Mouse (Mus musculus): Measurements from ENCODE around the gene Mdfic. TPM values are rescaled to one million over a fixed set of nuclear protein-coding genes. Genes with fewer than 3 reads are reported as not detected.
"Not testable (repeated sequence)": the region's sequence is repeated elsewhere in the genome, so short reads cannot be mapped to it uniquely, and the experiment has no call there.

Mdfic gene
- 10 to 100 TPM; 46.4 to 75.2 TPM for total RNA-seq (2021)
- polyA plus RNA-seq (2012; rRNA removed) = 18.1 and 21.0 TPM in 2 replicates
- long read RNA-seq, transcript Mdfic-207 (5 exons, 3,431 nt) = major isoform, 14 of 24 reads
- long read RNA-seq, partial matches to known transcripts = 2 of 24 reads
- long read RNA-seq, other reads (novel, unspliced or antisense) = 4 of 24 reads

DNA sequence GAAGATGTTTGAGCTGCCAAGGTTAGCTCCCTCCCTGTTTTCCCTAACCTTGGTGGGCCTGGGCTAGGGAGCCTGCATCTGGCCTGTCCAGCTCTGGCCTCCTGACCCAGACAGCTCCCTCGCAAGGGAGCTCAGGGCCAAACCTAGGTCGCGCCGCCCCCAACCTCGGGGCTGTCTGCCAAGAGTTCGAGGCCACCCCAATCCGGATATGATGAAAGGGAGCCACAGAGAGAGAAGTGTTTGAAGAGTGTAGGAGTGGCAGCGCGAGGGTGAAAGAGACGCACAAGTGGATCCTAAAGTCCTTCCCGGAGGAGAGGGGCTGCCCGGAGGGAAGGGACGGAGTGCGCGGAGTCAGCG lies at the start of gene Mdfic:
TSS of gene Mdfic (plus strand) at position 201 of the 357 bp plus-strand sequence.
- peak; percentile 93 for DNase-seq

DNA sequence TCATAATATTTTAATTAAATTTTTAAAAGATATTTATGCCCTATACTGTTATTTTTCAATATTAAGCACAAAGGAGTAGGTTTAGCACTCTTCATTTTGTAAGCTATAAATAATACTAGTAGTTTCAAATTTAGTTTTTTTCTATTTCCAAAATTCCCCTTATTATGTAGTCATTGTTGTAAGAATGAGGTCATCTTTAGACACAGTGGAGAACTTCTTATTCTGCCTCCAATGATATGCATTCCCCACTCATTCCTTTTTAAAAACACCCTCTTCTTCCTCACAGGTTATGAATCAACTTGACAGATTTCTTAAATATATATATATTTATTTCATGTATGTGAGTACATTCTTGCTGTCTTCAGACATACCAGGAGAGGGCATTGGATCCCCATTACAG lies 49.1 kb upstream of the Mdfic start:
- no peak for DNase-seq

DNA sequence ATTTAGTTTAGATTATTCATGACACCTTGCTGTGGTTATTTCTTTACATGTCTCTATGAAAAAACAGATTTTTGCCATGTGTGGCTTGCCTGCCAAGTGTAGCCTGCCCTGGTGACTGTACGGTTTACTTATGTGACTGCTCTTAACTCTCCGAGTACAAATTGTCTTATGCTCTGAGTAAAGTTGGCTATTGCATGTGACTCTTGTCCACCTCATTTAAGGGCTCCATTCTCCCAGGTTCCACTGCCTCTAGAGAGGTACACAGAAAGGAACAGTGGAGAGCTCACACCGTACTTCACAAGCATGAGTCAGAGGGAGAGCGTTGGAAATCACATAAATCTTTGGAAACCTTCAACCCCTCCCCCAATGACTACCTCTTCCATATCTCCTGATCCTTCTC lies 10.4 kb upstream of the Mdfic start:
- no peak for DNase-seq

DNA sequence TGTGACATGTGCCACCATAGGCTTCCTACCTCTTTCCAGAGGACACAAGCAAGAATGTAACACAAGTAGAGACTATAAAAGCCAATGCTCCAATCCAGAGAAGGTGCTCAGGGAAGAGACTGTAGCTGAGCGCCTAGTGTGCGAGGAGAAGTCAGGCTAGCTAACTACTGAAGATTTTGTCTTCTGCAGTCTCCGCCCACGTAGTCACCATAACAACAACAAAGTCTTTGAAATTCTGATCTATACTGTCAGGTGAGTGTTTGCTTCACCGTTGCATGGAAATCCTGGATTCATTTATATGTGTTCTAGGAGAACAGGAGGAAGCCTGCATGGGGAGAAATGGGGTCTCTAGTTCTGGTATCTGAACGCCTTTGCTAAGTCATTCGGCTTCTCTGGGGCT lies 9.8 kb upstream of the Mdfic start:
- DNase-seq = no peak

DNA sequence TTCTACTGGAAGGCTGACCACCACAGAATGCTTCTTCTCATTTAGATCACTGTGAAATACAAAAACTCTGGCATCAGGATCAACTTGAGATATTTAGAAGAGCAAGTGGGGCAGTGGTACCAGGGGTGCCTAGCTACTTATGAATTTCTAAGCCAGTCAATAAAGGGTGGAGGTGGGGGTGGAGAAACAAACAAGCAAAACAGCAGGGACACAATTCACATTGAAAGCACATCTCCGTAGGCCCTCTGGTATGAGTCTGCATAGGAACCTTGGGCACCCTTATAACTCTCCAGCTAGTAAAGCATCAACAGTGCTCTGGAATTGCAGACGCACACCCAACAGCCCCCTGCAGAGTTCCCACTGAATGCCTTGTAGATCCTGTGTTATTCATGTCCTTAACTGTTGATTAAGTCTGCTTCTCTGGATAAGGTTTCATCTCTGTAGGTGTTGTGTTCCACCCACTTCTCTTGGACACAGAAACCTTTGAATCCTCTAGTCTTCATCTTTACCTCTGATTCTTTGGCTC lies 7.5 kb upstream of the Mdfic start:
- DNase-seq = no peak

DNA sequence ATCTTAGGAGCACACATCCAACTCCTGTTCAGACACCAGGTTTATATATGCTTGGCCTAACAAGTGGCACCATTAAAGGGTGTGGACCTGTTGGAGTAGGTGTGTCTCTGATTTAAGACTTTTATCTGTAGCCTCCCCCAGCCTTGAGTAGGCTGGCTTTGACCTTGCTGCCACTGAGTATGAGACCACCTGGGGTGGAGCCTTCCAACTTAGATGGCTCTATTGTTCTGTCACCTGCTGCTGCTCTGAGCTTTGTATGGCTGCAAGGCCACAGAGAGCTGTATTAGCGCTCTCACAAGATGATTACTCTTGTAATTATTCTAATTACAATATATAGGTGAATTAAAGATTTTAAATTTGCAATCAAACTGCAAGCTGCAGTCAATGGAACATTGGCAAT lies 6.4 kb upstream of the Mdfic start:
- DNase-seq = not testable (repeated sequence)

DNA sequence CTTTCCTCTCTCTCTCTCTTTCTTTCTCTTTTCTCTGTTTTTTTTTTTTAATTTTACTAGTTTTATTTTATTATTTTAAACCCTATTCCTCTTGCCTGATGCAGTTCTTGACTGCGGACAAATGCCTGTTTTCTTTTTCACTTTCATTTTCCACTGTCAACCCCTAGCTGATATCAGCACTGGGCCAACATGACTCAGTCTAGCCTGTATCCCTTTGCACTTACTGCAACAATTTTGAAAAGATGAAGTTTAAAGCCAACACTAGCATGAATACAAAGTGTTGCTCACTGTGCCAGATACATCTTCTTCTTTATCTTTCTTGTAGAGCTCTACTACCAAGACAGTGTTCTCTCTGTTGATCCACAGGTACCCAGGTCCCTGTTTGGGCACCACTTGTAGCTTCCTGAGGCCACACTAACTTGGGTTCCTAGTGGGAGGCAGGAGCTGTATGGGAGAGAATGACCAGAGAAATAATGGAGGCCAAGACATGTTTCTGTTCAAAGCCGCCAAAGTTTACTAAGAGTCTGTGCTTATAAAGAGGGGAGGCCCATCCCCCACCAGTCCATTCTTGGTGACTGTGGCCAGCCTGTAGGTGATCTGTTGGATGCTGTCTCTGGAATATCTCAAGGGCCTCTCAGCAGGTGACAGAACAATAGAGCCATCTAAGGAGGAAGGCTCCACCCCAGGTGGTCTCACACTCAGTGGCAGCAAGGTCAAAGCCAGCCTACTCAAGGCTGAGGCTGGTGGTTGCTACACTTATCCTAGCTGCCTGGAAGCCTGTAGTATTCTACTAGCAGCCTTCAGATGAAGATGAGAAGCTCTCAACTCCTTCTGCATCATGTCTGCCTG lies 5.2 kb upstream of the Mdfic start:
- DNase-seq = no peak

DNA sequence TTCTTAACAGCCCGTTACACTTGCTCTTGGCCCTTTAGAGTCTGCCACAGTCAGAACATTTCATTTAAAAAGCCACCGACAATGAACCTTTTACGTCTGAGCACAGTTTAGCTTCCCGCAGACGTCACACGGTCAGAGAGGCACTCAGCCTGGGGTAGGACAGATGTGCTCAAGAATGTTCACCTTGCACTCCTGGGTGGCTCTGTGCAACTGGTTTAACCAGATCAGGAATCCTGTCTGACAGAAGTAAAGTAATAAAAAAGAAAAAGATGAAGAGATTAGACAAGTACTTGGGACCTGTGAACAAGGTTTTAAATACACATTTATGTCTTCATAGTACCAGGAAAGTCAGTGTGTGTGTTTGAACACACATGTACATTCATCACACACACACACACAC lies 542 bp upstream of the Mdfic start:
- DNase-seq = no peak

DNA sequence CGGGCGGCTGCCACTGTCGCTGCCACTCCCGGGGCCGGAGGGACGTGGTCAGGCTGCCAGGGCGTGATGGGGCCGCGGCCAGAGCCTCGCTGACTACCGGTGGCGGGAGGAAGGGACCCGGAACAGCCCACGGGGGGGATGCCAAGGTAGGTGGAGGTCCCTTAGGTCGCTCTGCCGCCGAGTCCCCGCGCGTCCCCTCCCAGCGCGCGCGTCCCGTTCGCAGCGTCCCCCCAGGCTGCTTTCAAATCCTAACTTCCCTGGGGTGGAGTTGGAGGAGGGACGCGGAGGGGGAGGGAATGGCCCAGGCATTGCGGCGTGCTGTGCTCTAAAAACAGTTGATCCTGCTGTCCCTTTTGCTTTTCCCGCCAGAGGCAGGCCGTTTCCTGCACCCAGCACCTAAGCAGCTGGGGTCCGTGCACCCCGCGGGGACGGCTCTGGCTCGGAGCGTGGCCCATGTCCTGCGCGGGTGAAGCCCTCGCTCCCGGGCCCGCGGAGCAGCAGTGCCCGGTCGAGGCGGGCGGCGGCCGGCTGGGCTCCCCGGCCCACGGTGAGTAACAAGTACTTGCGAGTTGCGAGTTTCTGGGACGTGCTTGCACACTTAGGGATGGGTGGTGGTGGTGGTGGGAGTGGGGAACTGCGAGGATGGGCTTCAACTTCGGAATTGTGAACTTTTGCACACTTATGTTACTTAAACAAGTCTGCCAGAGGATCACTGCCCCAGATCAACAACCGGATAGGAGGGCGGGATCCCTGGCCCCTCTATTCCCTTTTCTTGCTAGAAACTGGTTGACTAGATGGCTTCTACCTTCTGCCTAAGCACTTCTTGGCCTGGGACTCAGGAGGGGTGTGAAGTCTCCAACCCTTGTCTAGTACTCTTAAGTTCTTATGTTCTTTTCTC lies 606 bp downstream of the Mdfic start:
- DNase-seq = peak; percentile 89

DNA sequence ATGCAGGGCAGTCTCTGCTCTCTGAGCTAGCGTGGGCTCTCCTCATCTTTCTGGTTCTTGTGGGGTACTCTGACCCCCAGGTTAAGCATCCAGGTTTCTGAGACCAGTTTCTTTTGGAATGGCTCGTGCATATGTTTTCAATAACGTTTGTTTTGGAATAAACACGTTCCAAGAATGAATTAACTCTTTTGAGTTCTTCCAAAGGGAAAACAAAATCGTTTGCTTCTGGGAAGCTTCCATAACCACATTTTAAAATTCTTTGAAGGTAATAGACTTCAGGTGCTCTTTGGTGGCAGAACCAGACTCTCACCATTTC lies 1.2 kb downstream of the Mdfic start:
- DNase-seq = no peak

DNA sequence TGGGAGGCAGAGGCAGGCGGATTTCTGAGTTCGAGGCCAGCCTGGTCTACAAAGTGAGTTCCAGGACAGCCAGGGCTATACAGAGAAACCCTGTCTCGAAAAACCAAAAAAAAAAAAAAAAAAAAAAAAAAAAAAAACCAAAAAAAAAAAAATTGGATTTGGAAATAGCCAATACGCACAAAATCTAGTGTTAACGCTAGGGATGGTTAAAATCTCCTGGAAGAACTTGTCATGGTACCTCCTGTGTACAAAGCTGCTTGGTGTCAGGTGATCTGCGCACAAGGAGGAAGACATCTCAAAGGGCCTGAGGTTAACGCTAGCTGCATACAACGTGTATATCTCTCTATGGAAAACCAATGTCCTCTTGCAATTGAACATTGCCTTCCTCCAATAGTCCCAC lies 2.2 kb downstream of the Mdfic start:
- not testable (repeated sequence) for DNase-seq

DNA sequence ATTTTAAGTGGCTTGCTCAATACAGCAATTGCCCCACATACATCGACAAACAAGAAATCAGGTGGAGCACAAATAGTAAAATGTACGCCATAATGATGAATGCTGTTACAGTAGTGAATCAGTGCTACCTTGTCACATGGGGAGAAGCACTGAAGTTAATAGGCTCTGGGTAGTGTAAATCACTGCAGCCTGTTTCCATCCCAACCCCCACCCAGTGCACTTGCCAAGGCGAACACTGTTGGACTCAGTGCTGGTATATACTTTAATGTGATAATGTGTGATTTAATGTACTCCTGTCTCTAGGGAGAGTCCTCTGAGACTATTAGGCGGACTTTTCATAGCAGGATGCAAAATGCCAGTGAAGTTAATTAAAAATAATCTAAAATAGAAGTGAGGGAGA lies 3.8 kb downstream of the Mdfic start:
- no peak for DNase-seq

DNA sequence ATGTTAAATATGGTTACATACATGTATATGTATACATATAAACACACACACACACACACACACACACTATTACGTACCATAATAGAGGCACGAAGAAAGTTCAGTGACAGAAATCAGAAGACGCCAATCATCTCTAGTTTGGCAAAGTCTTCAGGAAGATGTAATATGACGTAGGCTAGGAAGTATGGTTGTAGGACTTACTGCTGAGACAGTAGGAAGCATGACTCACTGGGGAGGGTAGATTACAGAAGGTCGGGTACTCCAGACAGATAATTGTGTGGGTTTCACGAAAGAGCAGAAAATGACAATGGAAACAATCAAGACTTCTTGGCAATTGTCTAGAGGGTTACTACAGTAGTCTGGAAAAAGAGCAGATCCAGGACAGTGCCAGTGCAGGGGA lies 6.0 kb downstream of the Mdfic start:
- DNase-seq = no peak

DNA sequence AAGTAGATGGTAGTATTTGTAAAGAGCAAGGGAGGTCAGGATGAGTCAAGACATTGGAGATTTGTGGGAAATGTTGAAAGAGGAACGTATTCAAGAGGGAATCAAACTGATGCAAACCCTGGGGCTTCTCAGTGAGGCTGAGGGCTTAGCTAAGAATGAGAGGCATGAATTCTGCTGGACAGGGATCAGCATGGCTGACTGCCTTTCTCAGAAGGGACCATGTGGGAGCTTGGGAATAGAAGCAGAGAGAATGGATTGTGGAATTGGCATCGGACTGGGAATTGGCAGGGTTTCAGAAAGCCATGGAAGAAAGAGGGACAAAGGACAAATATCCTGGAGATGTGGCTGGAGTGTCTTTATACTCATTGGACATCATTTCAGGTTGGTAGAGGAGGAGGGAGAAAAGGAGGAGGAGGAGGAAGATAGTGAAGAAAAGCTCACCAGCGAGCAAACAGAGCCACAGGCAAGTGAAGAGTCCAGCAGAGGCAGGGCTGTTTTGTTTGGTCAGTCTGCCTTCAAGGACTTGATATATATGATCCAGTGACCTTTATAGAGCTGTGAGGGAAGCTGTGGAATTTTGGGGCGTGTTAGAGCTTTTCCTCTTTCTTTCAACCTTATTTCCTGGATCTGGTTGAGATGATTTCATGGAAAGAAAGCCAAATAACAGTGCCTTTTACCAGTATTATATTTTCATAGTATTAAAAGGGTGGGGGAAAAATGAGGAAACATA lies 7.4 kb downstream of the Mdfic start:
- no peak for DNase-seq

DNA sequence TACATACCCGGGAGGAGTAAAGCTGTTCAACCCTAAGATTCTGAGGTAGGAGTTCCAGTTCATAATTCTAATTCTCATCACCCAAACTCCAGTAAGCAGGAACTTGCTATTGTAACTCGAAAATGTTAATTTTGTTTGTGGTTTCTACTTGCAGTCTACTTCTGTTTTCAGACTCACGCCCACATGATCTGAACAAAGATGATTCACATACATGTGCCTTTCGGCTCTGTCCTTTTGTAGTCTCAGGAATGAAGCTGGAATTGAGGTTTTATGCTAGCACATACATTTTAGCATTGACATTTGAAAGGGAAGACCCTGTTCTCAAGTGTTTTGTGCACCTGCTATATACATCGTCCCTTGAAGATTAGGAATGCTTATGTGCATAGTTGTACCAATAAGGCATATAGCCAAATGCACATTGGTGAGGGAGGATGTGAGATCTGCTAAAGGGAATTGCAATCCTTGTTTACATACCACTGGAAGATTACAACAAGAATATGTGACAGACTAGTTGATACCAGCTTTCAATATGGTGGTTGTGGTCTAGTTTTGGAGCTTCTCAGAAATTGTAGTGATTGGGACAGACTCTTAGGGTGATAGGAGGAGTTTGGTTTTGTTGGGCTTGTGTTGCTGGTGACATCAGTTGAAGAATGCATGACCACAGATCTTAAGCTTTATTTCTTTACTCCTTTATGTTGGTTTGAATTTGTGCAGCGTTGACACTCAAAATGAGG lies 8.6 kb downstream of the Mdfic start:
- DNase-seq = no peak

DNA sequence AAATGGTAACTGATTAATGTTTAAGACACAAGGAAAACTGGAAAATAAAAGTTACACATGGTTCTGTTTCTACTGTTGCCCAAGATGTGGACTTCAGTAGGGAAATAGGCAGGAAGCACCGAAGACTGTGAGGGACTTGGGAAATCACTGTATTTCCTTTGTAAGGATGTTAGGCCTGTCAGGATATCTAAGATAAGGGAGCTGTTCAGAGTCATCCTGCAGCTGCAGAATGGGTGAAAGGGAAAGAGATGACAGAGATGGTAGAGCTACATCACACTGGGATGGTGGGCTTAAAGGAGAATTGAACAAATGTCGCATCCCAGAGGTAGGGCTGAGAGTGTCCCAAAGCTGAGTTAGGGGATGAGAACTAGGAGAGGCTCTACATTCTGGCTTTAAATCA lies 9.8 kb downstream of the Mdfic start:
- DNase-seq = no peak

DNA sequence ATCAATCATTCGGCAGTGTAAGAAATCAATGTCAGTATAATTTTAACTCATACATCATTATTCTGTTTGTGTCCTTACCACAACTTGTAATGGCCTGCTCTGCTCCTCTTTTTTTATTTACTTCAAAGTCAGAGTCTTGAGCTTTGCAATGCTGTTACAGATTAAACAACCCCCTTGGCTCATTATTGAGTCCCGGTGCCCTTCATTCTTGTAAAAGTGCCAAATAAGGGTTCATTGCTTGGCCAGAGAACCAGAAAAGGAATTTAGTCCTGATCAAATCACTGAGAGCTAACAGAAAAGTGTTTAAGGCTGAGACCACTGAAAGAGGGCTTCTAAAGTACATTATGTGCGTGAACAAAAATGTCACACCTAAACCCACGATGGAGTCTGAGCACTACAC lies 10.2 kb downstream of the Mdfic start:
- DNase-seq = no peak

DNA sequence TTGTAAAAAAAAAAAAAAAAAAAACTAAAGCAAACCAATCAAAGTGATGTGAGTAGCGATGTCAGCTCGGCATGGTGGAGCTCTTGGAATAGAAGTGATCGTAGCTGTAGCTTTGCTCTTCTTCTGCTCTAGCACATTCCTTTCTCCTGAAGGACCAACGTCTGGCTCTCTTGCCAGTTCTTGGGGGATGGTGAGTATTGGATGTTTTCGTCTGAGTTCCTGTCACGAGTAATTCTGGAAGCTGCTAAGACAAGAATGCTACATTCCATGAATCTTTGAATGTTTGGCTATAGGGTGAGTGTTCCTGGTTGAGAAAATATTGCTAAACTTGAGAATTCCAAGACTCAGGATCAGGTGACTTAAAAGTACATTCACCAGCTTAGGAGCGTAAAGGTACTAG lies 11.0 kb downstream of the Mdfic start:
- DNase-seq = no peak

DNA sequence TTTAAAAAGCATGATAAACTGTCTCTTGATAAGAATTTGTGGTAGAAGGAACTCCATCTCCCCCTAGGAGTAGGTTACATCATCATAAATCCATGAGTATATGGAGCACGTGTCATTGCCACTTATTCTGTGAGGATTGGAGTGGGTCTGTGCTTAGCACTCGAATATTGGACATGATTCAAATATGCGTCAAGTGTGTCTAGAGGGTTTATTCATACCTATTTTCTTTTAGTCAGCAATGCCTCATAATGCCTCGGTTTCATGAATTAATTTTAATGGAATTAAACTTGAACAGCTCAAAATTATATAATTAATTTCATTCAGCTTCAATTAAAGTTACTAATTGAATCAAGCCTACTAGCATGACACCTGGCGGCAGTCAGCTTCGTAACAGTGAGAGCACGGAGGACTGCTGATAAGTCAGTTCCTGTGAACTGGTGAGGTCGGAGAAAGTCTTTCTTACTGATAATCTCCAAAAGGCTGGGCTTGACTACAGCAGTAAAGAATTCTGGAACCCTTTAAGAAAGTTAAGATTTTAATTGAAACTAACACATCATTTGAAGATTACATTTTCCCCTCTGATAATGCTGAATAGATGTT lies 17.0 kb downstream of the Mdfic start:
- no peak for DNase-seq

DNA sequence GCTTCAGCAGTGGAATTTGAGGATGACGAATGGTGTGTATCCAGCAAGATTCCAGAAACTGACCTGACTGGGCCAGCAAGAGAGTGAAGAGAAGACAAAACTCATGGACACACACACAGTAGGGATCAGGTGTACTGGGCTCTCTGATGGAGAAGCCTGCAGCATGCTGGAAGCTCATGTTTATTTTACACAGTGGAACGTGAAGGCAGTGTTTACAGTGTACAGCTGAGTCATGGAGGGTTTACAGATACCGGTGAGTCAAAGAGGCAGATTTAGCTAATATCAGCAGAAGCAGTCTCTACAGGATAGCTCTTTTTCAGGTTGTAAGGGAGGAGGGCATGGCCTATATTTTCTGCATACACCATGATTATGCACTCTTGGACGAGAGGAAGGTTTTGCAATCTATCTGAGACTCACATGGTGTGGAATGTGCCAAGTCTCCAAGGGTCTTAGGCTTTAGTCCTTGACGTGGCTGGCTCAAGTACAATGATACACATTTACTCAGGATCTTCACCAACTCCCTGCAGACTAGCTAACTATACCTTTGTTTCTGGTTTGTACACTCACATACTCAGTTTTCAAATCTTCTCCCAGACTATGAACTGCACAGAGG lies 18.0 kb downstream of the Mdfic start:
- DNase-seq = no peak

DNA sequence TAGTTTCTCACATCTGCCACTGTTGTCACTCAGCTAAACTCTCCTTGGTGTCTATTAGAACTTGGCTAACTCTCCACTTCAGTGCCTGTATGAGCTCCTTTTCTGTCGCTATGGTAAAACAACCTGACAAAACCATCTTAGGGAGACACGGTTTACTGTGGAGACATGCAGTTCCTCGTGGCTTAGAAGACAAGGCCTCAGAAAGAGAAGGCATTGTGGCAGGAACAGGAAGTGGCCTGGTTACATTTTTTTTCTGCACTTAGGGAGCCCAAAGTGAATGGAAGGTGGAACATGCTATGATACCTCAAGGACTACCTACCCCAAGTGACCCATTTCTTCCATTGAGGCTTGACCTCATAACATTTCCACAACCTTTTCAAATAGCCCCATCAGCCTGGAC lies 18.7 kb downstream of the Mdfic start:
- DNase-seq = no peak
